Mouse (Mus musculus) stomach, embryonic 14.5 days (tissue): ENCODE measurements around the gene Gm4871. TPM values are rescaled to one million over a fixed set of nuclear protein-coding genes. Genes with fewer than 3 reads are reported as not detected.
A peak's percentile ranks its signal among the peaks of the same experiment; 100 is the strongest.

Experiments used
- ATAC-seq: fragments of 200-750 bp; cut with Nextera tagmentation; 2 replicates; pipeline ENCODE4 v1.8.0; 2017; ENCODE audit warnings: low read depth, moderate TSS enrichment; ENCODE audit not compliant: insufficient number of reproducible peaks, insufficient read depth, low FRiP score
- H3K27ac ChIP-seq: fragments of 300-500 bp; sonication (generic); 2 replicates; pipeline ENCODE4 v1.5.1; 2014; ENCODE audit warnings: mild to moderate bottlenecking, low read length, moderate library complexity, mixed read lengths
- H3K27me3 ChIP-seq: fragments of 300-500 bp; sonication (generic); 2 replicates; pipeline ENCODE4 v1.6.1; 2014; ENCODE audit warnings: low read length, control low read depth, mixed read lengths; ENCODE audit not compliant: control insufficient read depth, insufficient read depth
- H3K36me3 ChIP-seq: fragments of 300-500 bp; sonication (generic); 2 replicates; pipeline ENCODE4 v1.6.1; 2014; ENCODE audit warnings: mild to moderate bottlenecking, control low read depth, low read length, moderate library complexity, mixed read lengths; ENCODE audit not compliant: control insufficient read depth, insufficient read depth
- H3K4me1 ChIP-seq: fragments of 300-500 bp; sonication (generic); 2 replicates; pipeline ENCODE4 v1.6.1; 2014; ENCODE audit warnings: low read length, control low read depth, mixed read lengths; ENCODE audit not compliant: control insufficient read depth, insufficient read depth
- H3K4me2 ChIP-seq: fragments of 300-500 bp; sonication (generic); replicated peaks from 2 replicates; pipeline ENCODE4 v1.6.1; 2014; ENCODE audit warnings: low read depth, low read length, control low read depth
- H3K4me3 ChIP-seq: fragments of 300-500 bp; sonication (generic); 2 replicates; pipeline ENCODE4 v1.5.1; 2014; ENCODE audit warnings: low read depth, low read length, control low read depth
- H3K9ac ChIP-seq: fragments of 300-500 bp; sonication (generic); replicated peaks from 2 replicates; pipeline ENCODE4 v1.6.1; 2014; ENCODE audit warnings: low read depth, mild to moderate bottlenecking, control low read depth, low read length, moderate library complexity, mixed read lengths
- H3K9me3 ChIP-seq: fragments of 300-500 bp; sonication (generic); 2 replicates; pipeline ENCODE4 v1.6.1; 2016; ENCODE audit warnings: low read depth, low read length, control low read depth; ENCODE audit not compliant: control insufficient read depth
- WGBS: fragments of 180-500 bp; shearing (Covaris S2); extraction: QIAGEN DNeasy Blood & Tissue Kit; methylation state at CpG from one replicate; pipeline ENCODE4 v1.1.7; 2014; 5-methylcytosine and 5-hydroxymethylcytosine counted together
- polyA plus RNA-seq: library from polyadenylated mRNA; unstranded; fragments of >200 nt; fragmentation: Nextera tagmentation; extraction: Ambion mirVana; gene quantifications from 2 replicates; pipeline ENCODE4 v1.2.1, GENCODE M21; 2014

Gene Gm4871
- polyA plus RNA-seq, 1 experiment from 2014 or later, result not detected

DNA sequence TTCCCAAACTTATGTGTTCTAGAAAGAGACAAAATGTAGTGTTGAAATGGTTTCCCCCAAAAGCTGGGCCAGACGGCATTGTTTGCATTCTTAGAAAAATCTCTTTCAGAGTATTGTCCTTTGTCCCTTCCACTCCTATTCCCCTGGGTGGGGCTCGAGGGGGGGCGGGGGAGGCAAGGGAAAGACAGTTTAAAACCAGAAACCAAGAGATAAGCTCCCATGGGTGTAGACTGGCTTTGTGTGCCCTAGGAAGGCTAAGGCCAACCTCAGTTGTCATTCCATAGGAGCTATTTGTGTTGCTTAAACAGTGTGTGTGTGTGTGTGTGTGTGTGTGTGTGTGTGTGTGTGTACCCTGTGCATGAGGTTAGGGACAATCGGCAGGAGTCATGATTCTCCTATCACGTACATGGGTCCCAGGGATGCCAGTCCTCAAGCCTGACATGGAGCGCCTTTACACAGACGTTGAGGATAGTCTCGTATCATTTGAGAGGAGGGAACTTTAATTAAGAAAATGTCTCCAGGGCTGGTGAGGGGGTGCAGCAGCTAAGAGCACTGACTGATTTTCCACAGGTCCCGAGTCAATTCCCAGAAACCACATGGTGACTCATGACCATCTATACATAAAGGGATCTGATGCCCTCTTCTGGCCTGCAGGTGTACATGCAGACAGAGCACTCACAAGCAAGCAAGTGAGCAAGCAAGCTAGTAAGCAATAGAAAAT is 44.1 kb downstream of the Gm4871 start:
- no peak overlapping the region for H3K27ac ChIP-seq
- no peaks in the 10 kb centered on the region for H3K27me3 ChIP-seq
- H3K4me3 ChIP-seq, result no peak overlapping the region
- H3K4me2 ChIP-seq, result no peak overlapping the region
- H3K9ac ChIP-seq, result no peak overlapping the region
- no peaks in the 10 kb centered on the region for H3K9me3 ChIP-seq
- ATAC-seq, result peak; percentile 61; the same call in 1 of the 2 replicates
- H3K36me3 ChIP-seq, result no peaks in the 10 kb centered on the region
- no peaks in the 10 kb centered on the region for H3K4me1 ChIP-seq
- 45% methylated on average over 9 of the region's 9 CpGs for WGBS

DNA sequence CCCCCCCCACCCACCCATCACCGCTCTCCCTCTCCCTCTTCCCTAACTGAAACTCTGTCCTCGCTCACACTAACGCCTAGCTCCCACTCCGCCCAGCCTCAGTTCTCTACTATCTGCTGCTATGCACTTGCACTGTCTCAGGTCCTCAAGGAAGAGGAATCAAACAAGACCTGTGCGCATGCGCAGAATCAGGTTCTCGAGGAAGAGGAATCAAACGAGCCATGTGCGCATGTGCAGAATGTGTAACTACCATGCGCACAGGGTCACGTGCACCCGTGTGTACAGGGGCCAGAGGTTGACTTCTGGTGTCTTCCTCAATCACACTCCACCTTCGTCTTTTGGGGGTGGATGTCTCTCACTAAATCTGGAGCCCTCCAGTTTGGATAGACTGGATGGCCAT is 45.0 kb downstream of the Gm4871 start:
- Histone ChIP-seq H3K36me3 (no peaks in the 10 kb centered on the region), H3K9ac (no peak overlapping the region), H3K4me1 (no peaks in the 10 kb centered on the region), H3K4me3 (no peak overlapping the region), H3K9me3 (no peaks in the 10 kb centered on the region), H3K27ac (no peak overlapping the region), H3K27me3 (no peaks in the 10 kb centered on the region), H3K4me2 (no peak overlapping the region)
- no peak for ATAC-seq
- WGBS, result 90% methylated on average over 13 of the region's 13 CpGs

DNA sequence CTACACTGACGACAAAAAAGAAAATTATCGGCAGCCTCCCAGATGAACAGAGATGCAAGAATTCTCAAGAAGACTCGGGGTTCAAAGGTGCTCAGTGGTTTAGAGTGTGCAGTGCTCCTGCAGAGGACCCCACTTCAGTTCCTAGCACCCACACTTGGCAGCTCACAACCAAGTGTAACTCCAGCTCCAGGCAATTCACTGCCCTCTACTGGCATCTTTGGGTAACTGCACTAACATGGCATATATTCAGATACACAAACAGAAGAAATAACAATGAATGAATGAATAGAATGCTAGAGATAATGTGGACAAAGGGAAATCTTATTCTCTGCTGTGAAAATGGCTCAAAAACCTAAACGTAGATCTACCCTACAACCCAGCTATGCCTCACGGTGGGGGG is 47.7 kb downstream of the Gm4871 start:
- no peaks in the 10 kb centered on the region for H3K27me3 ChIP-seq
- WGBS, result 94% methylated on average over 5 of the region's 5 CpGs
- no peak overlapping the region for H3K9ac ChIP-seq
- H3K4me1 ChIP-seq, result no peaks in the 10 kb centered on the region
- H3K36me3 ChIP-seq, result no peaks in the 10 kb centered on the region
- no peak overlapping the region for H3K27ac ChIP-seq
- H3K4me3 ChIP-seq, result no peak overlapping the region
- H3K4me2 ChIP-seq, result no peak overlapping the region
- no peaks in the 10 kb centered on the region for H3K9me3 ChIP-seq
- no peak for ATAC-seq

DNA sequence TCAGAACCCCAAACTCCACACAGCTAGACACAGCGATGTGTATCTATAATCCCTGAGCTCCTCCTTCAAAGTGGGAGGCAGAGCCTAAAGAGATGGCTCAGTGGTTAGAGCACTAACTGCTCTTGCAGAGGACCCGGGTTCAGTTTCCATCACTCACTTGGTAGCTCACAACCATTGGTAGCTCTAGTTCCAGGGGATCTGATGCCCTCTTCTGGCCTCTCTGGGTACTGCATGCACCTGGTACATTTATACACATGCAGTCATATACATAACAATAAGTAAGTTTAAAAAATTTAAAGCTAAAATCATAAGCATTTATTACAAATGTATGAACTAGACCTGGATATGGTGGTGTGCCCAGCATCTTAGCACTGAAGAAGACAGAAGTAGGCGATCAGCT is 49.3 kb downstream of the Gm4871 start:
- Histone ChIP-seq H3K9me3 (no peaks in the 10 kb centered on the region), H3K9ac (no peak overlapping the region), H3K27me3 (no peaks in the 10 kb centered on the region), H3K4me2 (no peak overlapping the region), H3K36me3 (no peaks in the 10 kb centered on the region), H3K27ac (no peak overlapping the region), H3K4me3 (no peak overlapping the region), H3K4me1 (no peaks in the 10 kb centered on the region)
- ATAC-seq, result no peak
- 94% methylated on average over 3 of the region's 3 CpGs for WGBS

Other genes starting within 250 kb of the Gm4871 start
- 15.6 and 21.7 TPM in 2 replicates for gene Smurf1, start 66.9 kb downstream of the Gm4871 start, polyA plus RNA-seq
- not detected in 2 replicates for gene 1700018F24Rik, start 10.2 kb upstream of the Gm4871 start, polyA plus RNA-seq
- gene Arpc1a, start 51.1 kb upstream of the Gm4871 start, polyA plus RNA-seq, result 150 and 152 TPM in 2 replicates
- gene Kpna7, start 51.3 kb upstream of the Gm4871 start, polyA plus RNA-seq, result not detected in 2 replicates
- gene Arpc1b, start 81.5 kb upstream of the Gm4871 start, polyA plus RNA-seq, result 144 and 163 TPM in 2 replicates
- 102 and 111 TPM in 2 replicates for gene Pdap1, start 107.5 kb upstream of the Gm4871 start, polyA plus RNA-seq
- gene Bud31, start 107.6 kb upstream of the Gm4871 start, polyA plus RNA-seq, result 186 and 191 TPM in 2 replicates
- gene Ptcd1, start 134.4 kb upstream of the Gm4871 start, polyA plus RNA-seq, result 11.4 and 12.1 TPM in 2 replicates
- 26.4 and 28.2 TPM in 2 replicates for gene Cpsf4, start 134.5 kb upstream of the Gm4871 start, polyA plus RNA-seq
- 576 and 654 TPM in 2 replicates for gene Atp5j2, start 159.3 kb upstream of the Gm4871 start, polyA plus RNA-seq
- 9.0 and 9.6 TPM in 2 replicates for gene Zkscan14, start 169.1 kb upstream of the Gm4871 start, polyA plus RNA-seq
- 13.6 and 13.9 TPM in 2 replicates for gene Zkscan5, start 171.8 kb upstream of the Gm4871 start, polyA plus RNA-seq
- gene Zfp655, start 199.0 kb upstream of the Gm4871 start, polyA plus RNA-seq, result 39.8 and 42.0 TPM in 2 replicates
- gene Zscan25, start 247.7 kb upstream of the Gm4871 start, polyA plus RNA-seq, result 0.80 and 1.6 TPM in 2 replicates